Mouse (Mus musculus) liver, adult (tissue): ENCODE measurements around the gene Lce1a2.

Experiments used
- GATA4 ChIP-seq: IDR thresholded peaks from 2 replicates; pipeline ENCODE4 v1.6.1; 2014; ENCODE audit warnings: mild to moderate bottlenecking, low read length; ENCODE audit not compliant: insufficient replicate concordance

Gene Lce1a2

GRCm38 (mm10) chr3:92670215-92670614 lies at the start of gene Lce1a2:
Gene Lce1a2 (minus strand): TSS chr3:92670315.
- TF ChIP-seq GATA4: no peak

- no peak for TF ChIP-seq GATA4
Measured at GRCm38 (mm10) chr3:92715122-92715521, 45.0 kb upstream of the Lce1a2 start.

DNA sequence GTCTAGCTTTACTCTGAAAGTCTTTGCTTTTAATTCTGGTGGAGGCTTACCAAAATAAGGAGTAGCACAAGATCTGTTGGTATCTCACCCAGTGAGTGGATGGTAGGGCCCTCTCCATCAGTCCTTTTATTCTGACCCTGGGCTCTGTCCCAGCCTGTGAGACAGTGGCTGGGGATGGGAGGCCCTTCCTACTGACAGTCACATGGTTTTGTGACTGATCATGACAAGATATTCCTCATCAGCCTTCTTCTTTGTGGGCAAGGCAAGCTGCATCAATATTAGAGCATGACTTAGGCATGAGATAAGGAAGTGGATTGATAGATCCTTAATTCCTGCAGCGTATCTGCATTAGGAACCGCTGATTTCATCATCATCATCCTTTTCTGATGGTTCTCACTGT lies 38.9 kb upstream of the Lce1a2 start, which contains the start of gene Lce1e:
Gene Lce1e, minus strand, starts transcription at position 101 of the 400 bp plus-strand sequence.
- TF ChIP-seq GATA4: no peak

DNA sequence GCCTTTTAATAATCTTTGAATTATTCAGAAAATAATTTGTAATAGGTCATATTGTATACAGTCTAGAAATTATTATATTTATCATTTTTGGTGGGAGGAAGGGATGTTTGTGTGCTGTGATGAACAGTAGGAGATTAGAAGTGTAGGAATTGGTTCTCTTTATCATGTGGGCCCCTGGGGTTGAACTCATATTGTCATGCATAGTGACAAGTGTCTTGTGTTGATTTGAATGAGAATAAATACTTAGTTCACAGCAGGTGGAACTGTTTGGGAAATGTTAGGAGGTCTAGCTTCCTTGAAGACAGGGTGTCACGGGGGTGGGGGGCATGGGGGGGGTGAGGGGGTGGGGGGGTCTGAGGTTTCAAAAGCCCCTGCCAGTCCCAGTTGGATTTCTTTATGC lies 24.5 kb upstream of the Lce1a2 start:
- no peak for TF ChIP-seq GATA4

- TF ChIP-seq GATA4: no peak
Measured at GRCm38 (mm10) chr3:92691688-92692087, 21.6 kb upstream of the Lce1a2 start.

- TF ChIP-seq GATA4: no peak
Measured at GRCm38 (mm10) chr3:92687110-92687509, 17.0 kb upstream of the Lce1a2 start, which contains the start of gene Lce1d. Gene Lce1d (minus strand): TSS chr3:92687210.

GRCm38 (mm10) chr3:92678947-92679346 lies 8.8 kb upstream of the Lce1a2 start, which contains the start of gene Lce1c:
Gene Lce1c (plus strand): TSS chr3:92679247.
- TF ChIP-seq GATA4: no peak

DNA sequence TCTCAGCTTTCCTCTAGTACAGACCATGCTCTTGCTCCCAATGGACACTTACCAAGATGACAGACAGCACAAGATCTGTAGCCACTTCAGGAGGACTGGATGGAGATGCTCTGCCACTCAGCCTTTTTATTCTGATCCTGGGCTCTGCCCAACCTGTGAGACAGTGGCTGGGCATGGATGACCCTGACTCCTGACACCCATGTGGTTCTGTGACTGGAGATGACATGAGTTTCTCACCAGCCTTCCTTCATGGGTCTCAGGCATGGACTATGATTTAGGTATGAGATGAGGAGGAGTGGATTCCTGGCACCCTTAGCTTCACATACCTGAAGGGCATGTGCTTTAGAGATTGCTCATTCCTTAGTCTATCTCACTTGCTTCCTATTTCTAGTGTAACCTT lies 13.3 kb downstream of the Lce1a2 start, which contains the start of gene Lce1b:
Gene Lce1b, minus strand, starts transcription at position 101 of the 400 bp plus-strand sequence.
- no peak for TF ChIP-seq GATA4

DNA sequence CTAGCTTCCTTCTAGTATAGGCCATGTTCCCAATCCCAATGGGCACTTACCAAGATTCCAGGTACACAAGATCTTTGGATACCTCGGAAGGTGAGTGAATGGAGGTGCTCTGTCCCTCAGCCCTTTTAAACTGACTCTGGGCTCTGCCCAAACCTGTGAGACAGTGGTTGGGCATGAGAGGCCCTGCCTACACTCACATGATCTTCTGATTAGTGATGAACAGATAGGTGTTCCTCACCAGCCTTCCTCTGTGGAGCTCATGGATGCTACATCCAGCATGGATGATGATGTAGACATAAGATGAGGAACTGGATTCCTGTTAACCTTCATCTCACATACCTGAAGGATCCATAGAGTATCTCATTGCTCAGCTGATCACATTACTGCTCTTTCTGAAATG lies 21.9 kb downstream of the Lce1a2 start, which contains the start of gene Lce1a1:
Gene Lce1a1, minus strand, starts transcription at position 101 of the 400 bp plus-strand sequence.
- TF ChIP-seq GATA4: no peak

DNA sequence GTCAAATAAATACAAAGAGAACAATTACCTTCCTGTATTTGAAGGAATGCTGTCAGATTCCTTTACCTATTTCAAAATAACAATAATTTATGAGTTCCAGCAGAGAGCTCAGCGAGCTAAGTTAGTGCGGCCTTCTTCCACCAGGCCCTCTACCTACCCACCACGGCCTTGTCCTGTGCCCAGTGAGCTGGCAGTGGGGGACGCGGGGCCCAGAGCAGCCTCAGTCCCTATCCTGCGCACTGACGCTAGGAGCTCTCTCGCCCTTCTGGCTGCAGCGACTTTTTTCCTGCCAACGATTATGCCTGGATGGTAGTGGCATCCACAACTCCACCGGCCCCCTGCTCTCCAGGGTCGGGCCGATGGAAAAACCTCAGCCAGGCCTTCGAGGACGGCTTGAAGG lies 30.3 kb downstream of the Lce1a2 start:
- no peak for TF ChIP-seq GATA4

DNA sequence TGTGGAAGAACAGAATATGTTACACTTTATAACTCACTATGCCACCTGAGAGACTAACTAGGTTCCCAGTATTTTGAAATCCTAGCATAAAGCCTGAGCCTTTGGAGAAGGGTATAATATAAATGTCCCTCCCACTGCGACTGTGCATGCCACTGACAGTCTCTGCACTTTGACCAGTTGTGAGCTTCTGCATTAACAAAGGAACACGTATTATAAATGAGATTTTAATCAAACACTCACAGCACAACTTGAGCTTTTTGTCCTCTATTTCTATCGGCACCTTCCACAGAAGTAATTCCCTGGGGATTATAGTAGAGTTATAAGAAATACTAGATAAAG lies 31.5 kb downstream of the Lce1a2 start:
- TF ChIP-seq GATA4: no peak

DNA sequence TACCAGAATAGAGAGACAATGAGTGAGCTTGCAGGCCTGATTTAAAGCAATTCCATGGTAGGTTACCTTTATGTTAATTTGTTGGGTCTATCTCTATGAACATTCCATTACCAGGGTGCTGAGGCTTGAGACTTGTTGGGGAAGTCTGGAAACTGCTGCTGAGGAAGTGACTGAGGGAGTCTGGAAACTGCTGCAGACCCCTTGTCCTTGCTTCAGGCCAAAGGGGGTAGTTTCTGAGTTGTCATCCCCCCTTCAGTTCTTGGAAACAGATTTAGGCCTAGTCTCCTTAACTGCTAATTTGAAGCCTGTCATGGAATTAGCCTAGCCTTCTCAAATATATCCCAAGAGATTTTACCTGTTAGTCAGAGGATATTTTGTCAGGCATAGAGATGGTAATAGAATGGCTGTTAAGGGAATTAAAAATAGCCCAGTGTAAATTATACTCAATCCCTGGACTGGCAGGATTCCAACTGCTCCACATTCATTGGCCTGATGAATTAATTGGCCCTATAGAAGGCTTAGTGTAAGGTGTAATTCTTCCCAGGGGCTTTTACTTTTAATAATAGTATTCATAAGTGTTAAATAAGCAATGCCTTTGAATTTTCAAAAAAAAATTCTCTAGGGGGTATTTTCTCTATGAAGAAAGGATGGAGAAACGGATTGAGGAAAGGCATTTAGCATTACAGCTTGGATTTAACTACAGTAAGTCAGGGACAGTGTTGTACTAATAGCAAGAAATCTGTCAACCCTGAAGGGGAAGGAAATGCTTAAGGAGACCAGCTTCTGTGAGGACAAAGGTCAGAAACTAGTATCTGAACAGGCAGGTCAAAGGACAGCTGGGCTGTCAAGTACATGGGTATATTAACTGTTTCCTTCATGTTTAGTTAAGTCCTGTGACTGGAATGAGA lies 32.1 kb downstream of the Lce1a2 start:
- TF ChIP-seq GATA4: no peak

- no peak for TF ChIP-seq GATA4
Measured at GRCm38 (mm10) chr3:92621560-92621959, 48.6 kb downstream of the Lce1a2 start, which contains the start of gene Lce6a. Gene Lce6a (minus strand): TSS chr3:92621660.
